Mouse (Mus musculus) frontal cortex, postnatal 14 days (tissue): ENCODE data around the gene Khdc1c.
A peak's percentile ranks its signal among the peaks of the same experiment; 100 is the strongest.
"Not testable (repeated sequence)": the region's sequence is repeated elsewhere in the genome, so short reads cannot be mapped to it uniquely, and the experiment has no call there.

ENCODE experiments used
- DNase-seq, 2 experiments: peaks; one replicate each; pipeline ENCODE4 v3.0.0; 2022; ENCODE audit warnings: low spot score in 2 of 2

Khdc1c gene

DNA sequence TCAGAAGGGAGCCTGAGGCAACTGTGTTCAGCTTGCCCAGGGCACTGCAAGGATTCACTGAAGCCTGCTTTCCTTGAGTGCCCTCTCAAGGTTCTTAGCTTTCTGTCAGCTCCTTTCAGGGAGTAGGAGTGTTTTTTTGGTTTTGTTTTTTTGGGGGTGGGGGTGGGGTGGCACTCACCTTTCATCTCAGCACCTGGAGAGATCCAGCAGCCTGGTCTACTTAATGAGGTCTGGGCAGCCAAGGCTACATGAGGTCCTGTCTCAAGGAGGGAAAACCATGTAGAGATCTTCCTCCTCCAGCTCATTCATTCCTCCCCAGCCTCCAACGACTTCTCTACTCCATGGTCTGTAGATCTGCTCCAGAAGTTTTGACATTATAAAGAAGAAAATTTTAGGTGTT lies at the start of gene Khdc1c:
Gene Khdc1c, plus strand, starts transcription at position 301 of the 400 bp plus-strand sequence.
- not testable (repeated sequence) for DNase-seq

GRCm38 (mm10) chr1:21320271-21320670 lies 47.9 kb upstream of the Khdc1c start:
- not testable (repeated sequence) for DNase-seq

GRCm38 (mm10) chr1:21321656-21322055 lies 46.5 kb upstream of the Khdc1c start:
- no peak for DNase-seq

- DNase-seq: no peak
Observed at GRCm38 (mm10) chr1:21323996-21324574, 44.0 kb upstream of the Khdc1c start.

DNA sequence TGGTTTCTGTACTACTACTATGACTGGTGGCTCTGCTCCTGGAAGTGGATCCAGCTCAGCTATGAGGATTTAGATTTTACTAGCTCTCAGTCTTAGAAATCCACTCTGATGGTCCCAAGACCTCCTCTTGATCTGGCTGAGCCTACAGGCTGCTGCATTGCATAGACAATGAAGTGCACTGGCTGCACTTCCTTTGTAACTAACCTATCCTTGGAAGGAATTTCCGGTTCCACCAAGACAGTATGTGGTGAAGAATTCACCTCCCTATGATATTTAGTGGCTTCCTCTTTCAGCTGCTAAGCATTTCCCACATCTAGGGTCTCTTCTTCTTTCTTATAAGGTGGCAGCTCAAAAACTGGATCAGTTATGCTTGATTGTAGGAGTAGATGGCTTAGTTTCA lies 43.5 kb upstream of the Khdc1c start:
- DNase-seq: no peak

GRCm38 (mm10) chr1:21326733-21327132 lies 41.4 kb upstream of the Khdc1c start:
- DNase-seq: no peak

GRCm38 (mm10) chr1:21331161-21331560 lies 37.0 kb upstream of the Khdc1c start:
- not testable (repeated sequence) for DNase-seq

- no peak for DNase-seq
Observed at GRCm38 (mm10) chr1:21333222-21333973, 34.7 kb upstream of the Khdc1c start.

DNA sequence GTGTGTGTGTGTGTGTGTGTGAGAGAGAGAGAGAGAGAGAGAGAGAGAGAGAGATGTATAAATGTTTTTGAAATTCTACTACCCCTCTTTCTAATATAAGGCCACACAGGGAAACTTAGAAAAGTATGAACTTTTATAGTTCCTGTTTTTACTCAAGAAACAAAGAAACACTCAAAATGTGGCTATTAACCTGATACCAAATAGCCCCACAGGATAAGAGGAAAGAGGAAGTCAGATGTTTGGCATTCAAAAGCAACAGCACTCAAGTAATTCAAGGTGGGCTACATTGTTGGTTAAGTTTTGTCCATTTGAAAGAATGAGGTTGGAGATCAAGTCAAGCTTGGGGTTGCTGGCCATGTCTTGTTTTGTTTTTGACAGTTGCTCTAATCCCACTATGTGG lies 32.3 kb upstream of the Khdc1c start:
- no peak for DNase-seq

DNA sequence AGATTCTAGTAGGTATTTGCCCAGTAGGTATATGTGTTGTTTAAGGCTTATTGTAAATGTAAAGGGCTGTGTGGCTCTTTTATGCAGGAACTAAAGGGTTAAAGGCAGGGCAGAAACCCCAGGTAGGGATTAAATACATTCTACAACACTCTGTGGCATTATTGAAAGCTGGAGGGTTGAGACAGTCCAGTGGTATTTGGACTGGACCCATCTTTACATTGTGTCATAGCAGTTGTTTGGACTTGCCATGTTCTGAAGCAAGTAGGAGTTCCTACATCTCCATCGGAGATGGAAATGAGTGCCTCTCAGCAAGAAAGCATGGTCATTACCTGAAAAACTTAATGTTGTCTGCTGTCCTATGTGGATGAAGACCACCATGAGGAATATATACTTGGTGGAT lies 27.4 kb upstream of the Khdc1c start:
- DNase-seq: no peak

- DNase-seq: peak in 1 of 2 experiments; percentile 40
Observed at GRCm38 (mm10) chr1:21344253-21344652, 23.9 kb upstream of the Khdc1c start.

- not testable (repeated sequence) for DNase-seq
Observed at GRCm38 (mm10) chr1:21344752-21345151, 23.4 kb upstream of the Khdc1c start.

- DNase-seq: no peak
Observed at GRCm38 (mm10) chr1:21349341-21349740, 18.8 kb upstream of the Khdc1c start, which contains the start of gene Khdc1a. TSS of gene Khdc1a (plus strand) at chr1:21349641.

DNA sequence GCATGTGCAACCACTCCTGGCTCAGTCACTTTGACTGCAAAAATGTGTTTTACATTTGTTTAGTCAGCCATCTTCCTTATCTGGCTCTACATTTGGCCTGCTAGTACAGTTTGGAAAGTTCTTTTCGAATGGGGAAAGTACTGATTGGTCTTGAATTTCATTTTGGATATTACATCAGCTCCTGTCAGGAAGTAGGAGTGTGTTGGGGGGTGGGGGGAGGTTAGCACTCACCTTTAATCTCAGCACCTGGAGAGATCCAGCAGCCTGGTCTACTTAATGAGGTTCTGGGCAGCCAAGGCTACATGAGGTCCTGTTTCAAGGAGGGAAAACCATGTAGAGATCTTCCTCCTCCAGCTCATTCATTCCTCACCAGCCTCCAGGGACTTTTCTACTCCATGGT lies 15.1 kb downstream of the Khdc1c start, which contains the start of gene Khdc1b:
Gene Khdc1b, plus strand, starts transcription at position 301 of the 400 bp plus-strand sequence.
- DNase-seq: no peak

DNA sequence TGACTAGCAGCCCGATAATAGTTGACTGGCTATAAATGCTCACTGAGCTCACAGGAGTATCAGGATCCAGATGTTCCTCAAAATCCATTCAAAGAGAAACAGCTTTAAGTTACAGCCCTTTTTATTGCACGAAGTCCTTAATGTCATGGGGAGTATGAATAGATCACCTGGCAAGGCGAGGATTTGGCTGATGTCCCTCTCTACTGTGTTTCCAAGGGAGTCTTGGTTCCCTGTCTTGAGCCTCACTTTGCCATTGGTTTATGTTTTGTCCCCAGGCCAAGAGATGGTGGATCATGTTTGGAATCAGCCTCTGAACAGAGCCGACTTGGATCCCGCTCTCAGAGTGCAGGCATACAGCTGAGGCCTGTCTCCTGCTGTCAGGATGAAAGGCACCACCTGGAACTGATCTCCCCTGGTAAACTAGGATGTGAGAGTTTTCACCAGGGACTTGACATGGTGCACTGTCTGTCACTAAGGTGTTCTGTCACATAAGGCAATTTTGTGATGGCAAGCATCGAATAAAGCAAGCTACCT lies 23.1 kb downstream of the Khdc1c start:
- no peak for DNase-seq

GRCm38 (mm10) chr1:21402804-21403203 lies 34.7 kb downstream of the Khdc1c start:
- no peak for DNase-seq

DNA sequence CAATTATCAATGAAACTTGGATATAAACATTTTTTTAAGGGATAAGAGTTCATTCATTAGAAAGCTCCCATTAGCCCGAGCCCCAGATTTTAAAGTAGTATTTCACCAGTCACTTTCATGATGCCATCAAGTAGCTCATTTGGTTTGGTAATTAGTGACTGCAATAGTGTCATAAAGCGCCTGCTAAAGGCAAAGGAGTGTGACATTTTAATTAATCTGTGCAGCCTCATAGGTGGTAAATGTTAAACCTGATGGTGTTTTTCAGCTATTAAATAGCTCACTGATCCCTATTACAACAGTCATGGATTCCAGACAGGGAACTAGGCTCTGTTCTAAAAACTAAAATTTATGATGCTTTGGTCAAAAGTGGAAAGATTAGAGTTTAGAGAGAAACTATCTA lies 39.1 kb downstream of the Khdc1c start:
- DNase-seq: no peak

- DNase-seq: peak; percentile 68 to 76
Observed at GRCm38 (mm10) chr1:21411331-21412196, 43.4 kb downstream of the Khdc1c start.

- DNase-seq: no peak
Observed at GRCm38 (mm10) chr1:21412197-21412555, 44.0 kb downstream of the Khdc1c start.

DNA sequence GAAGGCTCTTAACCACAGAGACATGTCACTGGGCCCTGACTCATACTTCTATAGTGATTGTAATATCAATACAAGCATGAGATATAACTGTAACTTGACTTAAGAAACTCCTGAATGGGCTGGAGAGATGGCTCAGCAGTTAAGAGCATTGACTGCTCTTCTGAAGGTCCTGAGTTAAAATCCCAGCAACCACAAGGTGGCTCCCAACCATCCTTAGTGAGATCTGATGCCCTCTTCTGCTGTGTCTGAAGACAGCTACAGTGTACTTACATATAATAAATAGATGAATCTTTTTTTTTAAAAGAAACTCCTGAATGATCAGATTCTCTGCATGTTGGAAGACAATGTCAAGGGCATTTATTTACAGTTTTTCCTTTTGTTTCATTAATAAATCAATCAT lies 51.2 kb downstream of the Khdc1c start:
- no peak for DNase-seq
